Mouse (Mus musculus): ENCODE measurements around the gene Pld4.

- TF ChIP-seq CTCF (IDR thresholded peaks at IDR 0.05; ENCODE audit: low read depth, low read length), result no peak
- TF ChIP-seq POLR2A (IDR thresholded peaks at IDR 0.05; ENCODE audit: extremely low read depth, insufficient read depth, low read length), result no peak
Measured at GRCm38 (mm10) chr12:112801864-112802846, 41.7 kb downstream of the Pld4 start, which contains the start of gene Ahnak2.

Data from liver, adult 2 months (tissue).